Mouse (Mus musculus) layer of hippocampus, postnatal 14 days (tissue): ENCODE data around the gene Asb17. TPM values are rescaled to one million over a fixed set of nuclear protein-coding genes. Genes with fewer than 3 reads are reported as not detected.
A peak's percentile ranks its signal among the peaks of the same experiment; 100 is the strongest.

Experiments
- DNase-seq, 2 experiments: peaks; one replicate each; pipeline ENCODE4 v3.0.0; 2021 to 2022; ENCODE audit warnings: low spot score in 2 of 2, mixed read lengths in 1 of 2
- total RNA-seq, 2 experiments: library from RNA; stranded (reverse); gene quantifications; 2 replicates each; pipeline ENCODE4 v1.2.3; 2021

Asb17 gene
- total RNA-seq, 2 experiments from 2014 or later: not detected

DNA sequence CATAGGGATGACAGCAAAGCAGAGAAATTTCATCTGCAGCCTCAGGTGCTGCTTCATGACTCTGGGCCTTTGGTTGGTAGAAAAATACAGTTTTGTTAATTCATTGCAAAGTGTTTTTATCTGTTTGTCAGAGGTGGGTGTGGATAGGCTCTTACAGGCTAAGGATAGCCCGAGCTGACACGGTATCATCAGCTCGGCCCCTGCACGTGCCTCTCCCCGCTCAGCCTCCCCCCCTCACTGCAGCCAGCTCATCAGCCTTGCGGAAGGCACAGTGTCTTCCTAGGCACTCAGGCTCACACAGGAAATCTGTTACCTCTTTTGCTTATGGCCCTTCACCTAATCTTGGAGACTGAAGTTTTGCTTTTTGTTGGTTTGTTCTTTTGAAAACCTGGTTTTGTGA, 44.1 kb downstream of the Asb17 start:
- no peak for DNase-seq

DNA sequence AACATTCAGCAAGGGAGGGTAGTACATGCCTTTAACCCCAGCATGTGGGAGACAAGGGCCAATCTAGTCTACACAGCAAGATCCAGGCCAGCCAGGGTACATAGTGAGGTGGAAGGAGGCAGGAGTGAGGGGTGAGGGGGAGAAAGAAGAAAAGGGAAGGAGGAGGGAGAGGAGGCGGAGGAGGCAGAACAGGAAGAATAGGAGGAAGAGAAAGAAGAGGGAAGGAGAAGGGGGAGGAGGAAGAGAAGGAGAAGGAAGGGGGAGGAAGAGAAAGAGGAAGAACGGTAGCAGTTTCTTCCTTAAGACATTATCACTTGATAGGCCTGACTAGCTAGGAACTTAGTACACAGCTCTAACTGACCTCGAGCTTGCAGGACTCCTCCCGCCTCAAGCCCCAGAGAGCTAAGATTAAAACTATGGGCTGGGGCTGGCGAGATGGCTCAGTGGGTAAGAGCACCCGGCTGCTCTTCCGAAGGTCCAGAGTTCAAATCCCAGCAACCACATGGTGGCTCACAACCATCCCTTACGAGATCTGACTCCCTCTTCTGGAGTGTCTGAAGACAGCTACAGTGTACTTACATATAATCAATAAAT, 45.3 kb downstream of the Asb17 start:
- no peak for DNase-seq

DNA sequence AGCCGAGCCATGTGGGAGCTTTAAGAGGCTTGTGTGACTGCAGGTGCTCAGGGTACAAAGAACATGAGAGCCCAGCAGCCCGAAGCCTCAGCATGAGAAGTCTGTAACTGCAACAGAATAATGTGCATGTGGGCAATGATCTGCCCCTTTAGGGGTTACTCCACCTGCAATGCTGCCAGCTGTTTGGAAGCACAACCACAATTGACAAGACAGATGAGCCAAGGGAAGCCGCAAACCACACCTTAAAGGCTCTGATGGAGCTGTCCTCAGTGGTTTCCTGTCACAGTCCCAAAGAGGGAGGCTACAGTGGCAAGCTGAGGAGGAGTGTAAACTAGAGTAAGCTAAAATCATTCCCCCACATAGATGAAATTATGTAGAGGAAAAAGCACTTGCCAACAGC, 51.4 kb downstream of the Asb17 start:
- DNase-seq: no peak

DNA sequence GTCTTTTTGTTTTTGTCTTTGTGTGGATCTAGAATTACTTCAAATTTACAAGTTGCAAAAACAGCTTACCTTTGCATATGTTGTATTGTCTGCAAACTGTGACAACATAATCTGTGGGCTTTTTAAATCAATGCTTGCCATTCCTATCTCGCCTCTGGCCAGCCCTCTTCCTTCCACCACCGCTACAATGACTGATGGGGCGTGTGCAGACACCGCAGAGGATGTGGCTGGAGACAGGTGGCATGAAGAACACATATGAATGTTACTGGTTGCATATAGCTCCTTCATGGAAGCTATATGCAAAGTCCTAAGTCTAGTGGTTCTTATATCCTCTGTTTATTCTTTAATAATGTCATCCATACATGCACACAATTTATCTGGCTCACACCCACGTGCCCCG, 53.2 kb downstream of the Asb17 start:
- no peak for DNase-seq

DNA sequence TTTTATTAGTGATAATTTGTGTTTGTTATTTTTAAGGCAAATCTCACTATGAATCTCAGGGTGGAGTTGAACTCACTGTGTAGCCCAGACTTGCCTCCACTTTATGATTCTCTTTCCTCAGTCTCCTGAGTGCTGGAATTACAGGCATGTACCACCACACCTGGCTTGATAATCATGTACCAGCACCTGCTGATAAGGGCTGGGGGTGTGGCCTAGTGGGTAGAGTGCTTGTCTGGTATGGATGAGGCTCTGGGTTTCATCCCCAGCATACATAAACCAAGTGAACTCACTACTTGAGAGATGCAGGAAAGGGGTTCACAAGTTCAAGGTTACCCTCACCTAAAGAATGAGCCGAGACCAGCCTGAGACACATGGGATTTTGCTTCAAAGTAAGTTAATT, 57.9 kb downstream of the Asb17 start:
- DNase-seq: no peak

DNA sequence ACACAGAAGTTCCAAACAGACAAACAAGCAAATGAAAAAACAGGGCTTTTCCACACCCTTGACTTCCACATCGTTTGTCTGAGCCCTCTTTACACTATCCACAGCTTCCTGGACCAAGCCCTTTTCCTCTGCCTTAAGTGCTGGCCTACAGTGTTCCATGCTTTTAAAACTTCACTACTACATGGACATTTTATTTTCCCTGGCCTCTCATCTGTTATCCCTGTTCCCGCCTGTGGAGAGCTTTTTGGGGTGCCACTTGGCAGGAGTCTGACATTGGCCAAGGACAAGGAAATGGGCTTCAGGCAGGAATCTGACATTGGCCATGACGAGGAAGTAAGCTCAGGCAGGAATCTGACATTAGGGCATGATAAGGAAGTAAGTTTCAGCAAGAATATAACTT, 58.6 kb downstream of the Asb17 start:
- DNase-seq: no peak

DNA sequence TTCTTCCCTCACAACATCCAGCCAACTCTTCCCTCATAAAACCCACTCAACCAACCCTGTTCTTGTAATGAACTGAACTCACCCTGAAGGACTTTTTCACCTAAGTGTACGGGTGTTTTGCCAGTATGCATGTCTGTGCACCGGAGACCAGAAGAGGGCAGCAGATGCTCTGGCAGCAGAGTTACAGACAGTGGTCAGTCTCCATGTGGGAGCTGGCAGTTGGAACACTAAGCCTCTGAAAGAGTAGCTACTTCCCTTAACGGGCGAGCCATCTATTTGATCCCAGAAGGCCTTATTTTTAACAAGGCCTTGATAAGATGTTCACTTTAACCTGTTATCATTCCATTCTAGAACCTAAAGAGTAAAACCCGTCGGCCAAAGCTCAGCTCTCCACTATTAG, 60.6 kb downstream of the Asb17 start:
- DNase-seq: peak in 1 of 2 experiments; percentile 26

Other genes with a start within 250 kb of the Asb17 start
- 10 to 100 TPM; 20.6 to 23.3 TPM for gene St6galnac3, start 119.0 kb upstream of the Asb17 start, total RNA-seq
- gene Msh4, start 61.9 kb downstream of the Asb17 start, total RNA-seq: under 1 TPM; 0.37 to 0.62 TPM
- gene Rabggtb, start 68.8 kb downstream of the Asb17 start, total RNA-seq: 10 to 100 TPM; 70.4 to 72.7 TPM
- gene Acadm, start 100.4 kb downstream of the Asb17 start, total RNA-seq: 10 to 100 TPM; 43.1 to 46.5 TPM
- 10 to 100 TPM; 43.2 to 44.9 TPM for gene Slc44a5, start 129.2 kb downstream of the Asb17 start, total RNA-seq